In the genomic region with DNA sequence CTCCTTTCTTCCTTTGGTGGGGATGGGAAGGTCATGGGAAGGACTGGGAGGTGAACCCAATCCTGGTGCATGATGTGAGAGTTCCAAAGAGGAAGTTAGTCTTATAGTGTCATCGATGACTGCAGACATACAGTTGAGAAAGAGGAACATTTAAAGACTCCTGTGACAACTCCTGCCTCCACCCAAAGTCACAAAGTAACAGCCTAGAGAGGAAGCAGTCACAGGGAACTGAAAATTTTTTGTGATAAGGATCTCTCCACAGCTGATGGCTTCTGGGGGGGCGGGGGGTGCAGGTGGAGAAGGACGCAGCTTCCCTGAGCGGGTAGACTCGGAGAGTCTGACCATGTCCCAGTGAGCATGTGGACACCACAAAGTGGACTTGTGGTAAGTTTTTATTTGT, we compare ENCODE assay signal across 32 mouse cellular contexts.
A peak's percentile ranks its signal among the peaks of the same experiment; 100 is the strongest.
DNase-seq lines count a peak whose midpoint lies in the region; ATAC-seq and TF ChIP-seq lines count a peak whose summit lies in the region.
"Had no signal": no experiment of that assay in that cellular context is flagged by ENCODE, and none has a peak within 500 bp of the region (broad histone marks: within the 10 kb centered on the region; RNA-seq: fewer than 3 reads in every experiment).

No protein-coding gene starts in this region.

- H3K9me3 ChIP-seq in liver, embryonic 12.5 days (replicated peaks) = no peaks in the 10 kb centered on the region
- H3K9me3 ChIP-seq: embryonic facial prominence, embryonic 12.5 days; kidney, embryonic 15.5 days; lung, embryonic 15.5 days had no signal

- no peak overlapping the region for H3K4me3 ChIP-seq in liver, adult 2 months (ENCODE audit: insufficient read depth, low read depth, low read length)
- no peak overlapping the region for H3K4me3 ChIP-seq in liver, embryonic 12.5 days
- H3K4me3 ChIP-seq in bone marrow macrophage, adult 2 months (ENCODE audit: insufficient read depth, low read length) = no peak overlapping the region
- H3K4me3 ChIP-seq in thymus, adult 2 months (ENCODE audit: control insufficient read depth, insufficient read depth, low read length) = no peak overlapping the region
- H3K4me3 ChIP-seq: embryonic facial prominence, embryonic 12.5 days; heart, adult 2 months; heart, embryonic 13.5 days; hindbrain, embryonic 10.5 days; kidney, embryonic 15.5 days; layer of hippocampus, adult 2 months; left cerebral cortex, adult 2 months; limb, embryonic 13.5 days; lung, embryonic 15.5 days; midbrain, embryonic 12.5 days; neural tube, embryonic 13.5 days had no signal

- no peaks in the 10 kb centered on the region for H3K27me3 ChIP-seq in liver, adult 2 months (ENCODE audit: control insufficient read depth, insufficient read depth, low read length)
- H3K27me3 ChIP-seq in liver, embryonic 12.5 days (replicated peaks) = no peaks in the 10 kb centered on the region
- H3K27me3 ChIP-seq in thymus, adult 2 months (ENCODE audit: control insufficient read depth, insufficient read depth, low read length) = no peaks in the 10 kb centered on the region
- H3K27me3 ChIP-seq: embryonic facial prominence, embryonic 12.5 days; heart, embryonic 13.5 days; kidney, embryonic 15.5 days; limb, embryonic 13.5 days; lung, embryonic 15.5 days; midbrain, embryonic 12.5 days; neural tube, embryonic 13.5 days had no signal

- no peak for TF ChIP-seq POLR2A in liver, adult 2 months (IDR thresholded peaks at IDR 0.05; ENCODE audit: extremely low read depth, insufficient read depth, low read length)
- no peak for TF ChIP-seq POLR2A in bone marrow macrophage, adult 2 months (IDR thresholded peaks at IDR 0.05; ENCODE audit: borderline replicate concordance, low read depth, low read length)
- TF ChIP-seq POLR2A in thymus, adult 2 months (IDR thresholded peaks at IDR 0.05; ENCODE audit: control insufficient read depth, extremely low read depth, insufficient read depth, low read length, poor library complexity) = no peak

- WGBS in liver, adult 2 months = 92% methylated on average over 5 of the region's 5 CpGs
- WGBS in liver, embryonic 12.5 days (ENCODE audit: insufficient replicate concordance) = 55% methylated on average over 5 of the region's 5 CpGs
- WGBS in thymus, adult 2 months = 57% methylated on average over 5 of the region's 5 CpGs

- no peak overlapping the region for H3K27ac ChIP-seq in liver, adult 2 months (replicated peaks; ENCODE audit: insufficient read depth, low read depth, low read length)
- H3K27ac ChIP-seq in liver, embryonic 12.5 days = no peak overlapping the region
- peak overlapping the region; percentile 66 for H3K27ac ChIP-seq in bone marrow macrophage, adult 2 months (ENCODE audit: insufficient read depth, low read depth, low read length)
- H3K27ac ChIP-seq in thymus, adult 2 months (ENCODE audit: control insufficient read depth, insufficient read depth, low read length) = no peak overlapping the region
- H3K27ac ChIP-seq: embryonic facial prominence, embryonic 12.5 days; heart, adult 2 months; heart, embryonic 13.5 days; hindbrain, embryonic 10.5 days; kidney, embryonic 15.5 days; layer of hippocampus, adult 2 months; left cerebral cortex, adult 2 months; limb, embryonic 13.5 days; liver, embryonic 14.5 days; lung, embryonic 15.5 days; midbrain, embryonic 12.5 days; neural tube, embryonic 13.5 days had no signal

- H3K4me1 ChIP-seq in liver, adult 2 months (ENCODE audit: control insufficient read depth, insufficient read depth, low read length) = peaks cover 2% of the 10 kb centered on the region; the same call in 1 of the 2 replicates
- peaks cover 15% of the 10 kb centered on the region; the same call in 1 of the 2 replicates for H3K4me1 ChIP-seq in liver, embryonic 12.5 days
- H3K4me1 ChIP-seq in bone marrow macrophage, adult 2 months (ENCODE audit: control insufficient read depth, insufficient read depth, low read length) = peaks cover 30% of the 10 kb centered on the region
- H3K4me1 ChIP-seq in thymus, adult 2 months (replicated peaks; ENCODE audit: control insufficient read depth, insufficient read depth, low read length) = no peaks in the 10 kb centered on the region; the same call in 1 of the 2 replicates
- H3K4me1 ChIP-seq: lung, embryonic 15.5 days had no signal

- no peak for TF ChIP-seq CTCF in liver, adult 2 months (IDR thresholded peaks at IDR 0.05; ENCODE audit: low read depth, low read length)
- TF ChIP-seq CTCF in bone marrow macrophage, adult 2 months (IDR thresholded peaks at IDR 0.05; ENCODE audit: low read depth, low read length) = no peak
- TF ChIP-seq CTCF in thymus, adult 2 months (IDR thresholded peaks at IDR 0.05; ENCODE audit: borderline replicate concordance, control insufficient read depth, extremely low read depth, insufficient read depth, low read length, poor library complexity) = no peak

- peaks cover 49% of the 10 kb centered on the region for H3K79me2 ChIP-seq in liver, adult 2 months (ENCODE audit: control insufficient read depth, insufficient read depth, low read length)

- no peak overlapping the region for H3K9ac ChIP-seq in liver, adult 2 months (ENCODE audit: low read depth, low read length)
- H3K9ac ChIP-seq in liver, embryonic 12.5 days = no peak overlapping the region
- H3K9ac ChIP-seq: embryonic facial prominence, embryonic 12.5 days; heart, embryonic 13.5 days; kidney, embryonic 15.5 days; limb, embryonic 13.5 days; liver, embryonic 14.5 days; lung, embryonic 15.5 days; midbrain, embryonic 12.5 days; neural tube, embryonic 13.5 days had no signal

- no peak overlapping the region for H3K4me2 ChIP-seq in liver, embryonic 12.5 days
- H3K4me2 ChIP-seq: embryonic facial prominence, embryonic 12.5 days; heart, embryonic 13.5 days; kidney, embryonic 15.5 days; limb, embryonic 13.5 days; lung, embryonic 15.5 days; midbrain, embryonic 12.5 days; neural tube, embryonic 13.5 days had no signal

- DNase-seq in liver, adult 2 months (ENCODE audit: extremely low read depth, low read depth, low spot score) = peak; percentile 38
- DNase-seq in 416B (ENCODE audit: low read depth) = peak; percentile 42
- DNase-seq in thymus, adult 2 months = no peak
- DNase-seq in ovary, postnatal 10 days (ENCODE audit: low spot score) = no peak
- DNase-seq in kidney, postnatal 25 days = no peak
- DNase-seq: adrenal gland, adult 8-10 months; cerebellum, adult 11 months; cerebellum, adult 9-10 months; cerebellum, postnatal 36 days; embryo, embryonic 11 days; gastrocnemius, postnatal 36 days; heart, adult 2 months; heart, postnatal 10 days; kidney, adult 18-20 months; kidney, postnatal 36 days had no signal

- no peaks in the 10 kb centered on the region for H3K36me3 ChIP-seq in liver, adult 2 months (ENCODE audit: control insufficient read depth, insufficient read depth, low read length)
- peaks cover 17% of the 10 kb centered on the region for H3K36me3 ChIP-seq in liver, embryonic 12.5 days
- no peaks in the 10 kb centered on the region for H3K36me3 ChIP-seq in thymus, adult 2 months (ENCODE audit: control insufficient read depth, insufficient read depth, low read length)

- no peak for ATAC-seq in liver, embryonic 12.5 days
- ATAC-seq in megakaryocyte, adult 5-6 weeks (ENCODE audit: poor library complexity, severe bottlenecking) = peak; percentile 88
- ATAC-seq: activated CD4-positive, CD25-positive, alpha-beta regulatory T cell, adult 4 months; forebrain, embryonic 14.5 days; hindbrain, embryonic 16.5 days had no signal

Comparison
In these comparisons a context has a peak if more than half of its experiments do, and no peak if none do; other contexts are left out.
1. DNase-seq: peak in liver, adult 2 months (single experiment) and 416B (single experiment); none in thymus, adult 2 months (single experiment), ovary, postnatal 10 days (single experiment) and kidney, postnatal 25 days (0 of 2).